Mouse (Mus musculus) MEL (cell line): Measurements from ENCODE around the gene Chst8.

Source experiments
- EP300 ChIP-seq, 2 experiments: IDR thresholded peaks; 2 replicates each; pipeline ENCODE4 v1.6.1; 2011; ENCODE audit warnings: improper control_type of control experiment in 2 of 2, low read length in 2 of 2, low read depth in 1 of 2, mild to moderate bottlenecking in 1 of 2
- MYB ChIP-seq: IDR thresholded peaks from 2 replicates; pipeline ENCODE4 v1.6.1; 2011; ENCODE audit warnings: mild to moderate bottlenecking, low read depth, low read length, improper control_type of control experiment
- NELFE ChIP-seq: IDR thresholded peaks from 2 replicates; pipeline ENCODE4 v1.6.1; 2011; ENCODE audit warnings: low read depth, low read length, improper control_type of control experiment

GRCm38 (mm10) chr7:34728931-34729330 is 83.6 kb downstream of the Chst8 start:
- TF ChIP-seq MYB (no peak), NELFE (no peak), EP300 (IDR thresholded peaks at IDR 0.05; ENCODE audit: low read depth in 1 of 2, low read length in 2 of 2) (no peak)
